Mouse (Mus musculus) neutrophil, adult 65 days (primary cell): ENCODE measurements around the gene Soat2. TPM values are rescaled to one million over a fixed set of nuclear protein-coding genes. Genes with fewer than 3 reads are reported as not detected.

Experiments
- total RNA-seq: library from RNA; stranded (reverse); gene quantifications from 2 replicates; pipeline ENCODE4 v1.2.4, GENCODE M21; 2023

Gene Soat2
- total RNA-seq, result 2.3 and 2.9 TPM in 2 replicates

GRCm38 (mm10) chr15:102150301-102151135 lies at the start of gene Soat2:
Soat2 (plus strand) TSS chr15:102150526.

GRCm38 (mm10) chr15:102136129-102136758 lies 14.1 kb upstream of the Soat2 start, which contains the start of gene Spryd3:
Spryd3 (minus strand) TSS chr15:102136234.

GRCm38 (mm10) chr15:102144274-102144711 lies 6.0 kb upstream of the Soat2 start, which contains the start of gene Igfbp6:
Igfbp6 (plus strand) TSS chr15:102144362.

GRCm38 (mm10) chr15:102202971-102203834 lies 52.9 kb downstream of the Soat2 start, which contains the start of gene Zfp740:
Zfp740 (plus strand) TSS chr15:102203249.

GRCm38 (mm10) chr15:102204674-102205505 lies 54.6 kb downstream of the Soat2 start, which contains the start of gene Csad:
Csad (minus strand) TSS chr15:102204724.

Other genes with a start within 250 kb of the Soat2 start
- not detected in 2 replicates for gene Krt4, start 225.8 kb upstream of the Soat2 start, total RNA-seq
- not detected in 2 replicates for gene Krt79, start 210.2 kb upstream of the Soat2 start, total RNA-seq
- not detected in 2 replicates for gene Krt78, start 196.2 kb upstream of the Soat2 start, total RNA-seq
- gene Krt8, start 146.0 kb upstream of the Soat2 start, total RNA-seq, result not detected in 2 replicates
- 0.27 and 0.54 TPM in 2 replicates for gene Krt18, start 122.3 kb upstream of the Soat2 start, total RNA-seq
- gene Eif4b, start 76.8 kb upstream of the Soat2 start, total RNA-seq, result 102 and 140 TPM in 2 replicates
- 0.98 and 4.1 TPM in 2 replicates for gene Tns2, start 50.1 kb upstream of the Soat2 start, total RNA-seq
- gene Spryd3, start 14.3 kb upstream of the Soat2 start, total RNA-seq, result 30.6 and 44.9 TPM in 2 replicates
- gene Igfbp6, start 6.2 kb upstream of the Soat2 start, total RNA-seq, result 0.48 TPM in 1 of 2 replicates, not detected in the other
- 75.2 and 102 TPM in 2 replicates for gene Zfp740, start 52.7 kb downstream of the Soat2 start, total RNA-seq
- gene Csad, start 54.2 kb downstream of the Soat2 start, total RNA-seq, result 21.5 and 30.3 TPM in 2 replicates
- 198 and 201 TPM in 2 replicates for gene Itgb7, start 81.4 kb downstream of the Soat2 start, total RNA-seq
- gene Rarg, start 107.0 kb downstream of the Soat2 start, total RNA-seq, result 32.5 and 34.1 TPM in 2 replicates
- gene Gm9918, start 120.0 kb downstream of the Soat2 start, total RNA-seq, result not detected in 2 replicates
- 31.4 and 34.2 TPM in 2 replicates for gene Mfsd5, start 128.9 kb downstream of the Soat2 start, total RNA-seq
- gene Espl1, start 145.7 kb downstream of the Soat2 start, total RNA-seq, result 31.1 and 43.9 TPM in 2 replicates
- 259 and 280 TPM in 2 replicates for gene Pfdn5, start 175.6 kb downstream of the Soat2 start, total RNA-seq
- 31.4 and 36.0 TPM in 2 replicates for gene Myg1, start 181.2 kb downstream of the Soat2 start, total RNA-seq
- 16.5 and 25.4 TPM in 2 replicates for gene Aaas, start 200.2 kb downstream of the Soat2 start, total RNA-seq
- 0.27 TPM in 1 of 2 replicates, not detected in the other for gene Sp7, start 216.7 kb downstream of the Soat2 start, total RNA-seq